ENCODE assay signal across 14 mouse cellular contexts in genomic region chr16:37953186-37953585, GRCm38 (mm10). TPM values are rescaled to one million over a fixed set of nuclear protein-coding genes. Genes with fewer than 3 reads are reported as not detected.
"Had no signal": no experiment of that assay in that cellular context is flagged by ENCODE, and none has a peak within 500 bp of the region (broad histone marks: within the 10 kb centered on the region; RNA-seq: fewer than 3 reads in every experiment).

No protein-coding gene starts in this region.

- H3K4me3 ChIP-seq: limb, embryonic 15.5 days; liver, embryonic 12.5 days; stomach, embryonic 15.5 days had no signal

- H3K9ac ChIP-seq: limb, embryonic 15.5 days; liver, embryonic 12.5 days; lung, embryonic 14.5 days; stomach, embryonic 15.5 days had no signal

- H3K27ac ChIP-seq: limb, embryonic 15.5 days; liver, embryonic 12.5 days; macrophage; stomach, embryonic 15.5 days had no signal

- H3K9me3 ChIP-seq: limb, embryonic 15.5 days; liver, embryonic 12.5 days; stomach, embryonic 15.5 days had no signal

- H3K36me3 ChIP-seq: limb, embryonic 15.5 days; liver, embryonic 12.5 days; stomach, embryonic 15.5 days had no signal

- ATAC-seq: inflammation-experienced regulatory T-cells, adult 6 months; intestine, postnatal 0 days; liver, embryonic 12.5 days had no signal

- H3K4me1 ChIP-seq: liver, embryonic 12.5 days; stomach, embryonic 15.5 days had no signal

- H3K4me2 ChIP-seq: limb, embryonic 15.5 days; liver, embryonic 12.5 days; lung, embryonic 14.5 days; stomach, embryonic 15.5 days had no signal

- H3K27me3 ChIP-seq: limb, embryonic 15.5 days; liver, embryonic 12.5 days; stomach, embryonic 15.5 days had no signal

- DNase-seq: kidney, adult 8-10 months; kidney, postnatal 25 days; lung, embryonic 14.5 days; lung, postnatal 14 days; right cerebral cortex, postnatal 14 days; thymus, adult 2 months; thymus, postnatal 36 days had no signal

RNA-seq across cellular contexts. Expression of gene Gpr156, which starts 36.9 kb away (rescaled TPM):
- polyA plus RNA-seq: inflammation-experienced regulatory T-cells, adult 6 months; liver, embryonic 12.5 days; liver, embryonic 16.5 days; macrophage had no signal
